Mouse (Mus musculus): ENCODE data around the gene Sf3a3. TPM values are rescaled to one million over a fixed set of nuclear protein-coding genes. Genes with fewer than 3 reads are reported as not detected.

The Sf3a3 gene
- polyA plus RNA-seq, 1 experiment from 2014 or later: 89.9 TPM

DNA sequence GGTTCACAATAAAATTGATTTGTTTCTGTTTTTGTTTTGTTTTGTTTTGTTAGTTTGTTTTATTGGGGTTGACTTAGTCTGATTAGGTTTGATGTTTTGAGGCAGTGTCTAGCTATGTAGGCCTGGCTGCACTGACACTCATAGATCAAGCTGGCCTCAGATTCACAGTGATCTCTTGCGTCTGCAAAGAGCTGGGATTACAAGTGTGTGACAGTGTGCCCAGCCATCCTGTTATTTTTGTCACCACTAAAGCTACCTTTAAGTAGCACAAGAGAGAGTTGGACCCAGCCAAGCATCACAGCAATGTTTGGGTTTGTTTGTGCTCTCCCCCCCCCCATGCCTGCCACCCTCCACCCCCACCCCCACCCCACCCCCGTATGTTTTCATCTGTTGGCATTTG lies 20.0 kb upstream of the Sf3a3 start:
- no peak overlapping the region for H3K4me2 ChIP-seq (ENCODE audit: low read depth, low read length)
- H3K4me3 ChIP-seq (ENCODE audit: low read depth, low read length): no peak overlapping the region
- no peak overlapping the region for H3K9ac ChIP-seq (replicated peaks; ENCODE audit: low read depth, low read length)
- H3K27me3 ChIP-seq (ENCODE audit: control insufficient read depth, insufficient read depth, low read length): peaks cover 4% of the 10 kb centered on the region; the same call in 1 of the 2 replicates
- no peaks in the 10 kb centered on the region for H3K9me3 ChIP-seq (ENCODE audit: control insufficient read depth, low read length)
- ATAC-seq (ENCODE audit: low read depth): no peak
- H3K4me1 ChIP-seq (ENCODE audit: control insufficient read depth, insufficient read depth, low read length): peaks cover 6% of the 10 kb centered on the region
- H3K36me3 ChIP-seq (ENCODE audit: control insufficient read depth, insufficient read depth, low read length): no peaks in the 10 kb centered on the region
- WGBS: 89% methylated on average over 2 of the region's 2 CpGs
- no peak overlapping the region for H3K27ac ChIP-seq (ENCODE audit: low read depth, low read length)

DNA sequence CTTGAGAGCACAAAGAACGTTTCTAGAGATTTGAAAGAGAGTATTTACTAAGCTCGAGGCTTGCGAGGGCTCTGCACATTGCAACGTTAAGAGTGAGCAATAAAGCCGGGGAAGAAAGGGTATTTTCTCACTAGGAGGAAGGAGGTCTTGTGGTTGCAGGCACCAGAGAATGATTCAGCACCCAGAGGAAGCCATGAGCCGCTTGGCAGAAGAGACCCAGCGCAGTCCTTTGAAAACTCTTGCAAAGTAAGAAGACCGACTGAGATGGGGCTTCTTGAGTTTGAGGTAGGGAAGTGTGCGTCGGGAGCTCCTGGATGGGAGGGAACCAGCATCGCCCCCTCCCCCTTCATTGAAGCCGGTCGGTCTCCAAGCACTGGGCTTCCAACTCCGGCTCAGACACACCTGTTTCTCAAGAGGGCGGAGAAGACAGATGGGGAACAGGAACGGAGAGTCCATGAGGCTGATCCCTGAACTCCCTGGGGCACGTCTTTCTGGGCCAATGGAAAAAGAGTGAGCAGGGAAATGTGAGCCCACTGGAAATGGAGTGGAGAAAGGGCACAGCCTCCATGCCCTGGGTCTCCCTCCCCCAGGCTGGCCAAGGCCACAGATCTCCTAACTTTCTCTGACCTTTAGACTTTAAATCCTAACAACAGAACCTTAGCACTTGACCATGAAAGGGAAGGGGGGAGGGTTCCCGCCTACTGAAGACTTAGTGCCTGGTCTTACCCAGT lies 18.6 kb upstream of the Sf3a3 start:
- H3K4me3 ChIP-seq (ENCODE audit: low read depth, low read length): no peak overlapping the region
- H3K9me3 ChIP-seq (ENCODE audit: control insufficient read depth, low read length): no peaks in the 10 kb centered on the region
- no peaks in the 10 kb centered on the region for H3K36me3 ChIP-seq (ENCODE audit: control insufficient read depth, insufficient read depth, low read length)
- 11% methylated on average over 18 of the region's 18 CpGs for WGBS
- H3K4me2 ChIP-seq (ENCODE audit: low read depth, low read length): no peak overlapping the region
- H3K27ac ChIP-seq (ENCODE audit: low read depth, low read length): no peak overlapping the region
- H3K4me1 ChIP-seq (ENCODE audit: control insufficient read depth, insufficient read depth, low read length): peaks cover 12% of the 10 kb centered on the region
- no peak for ATAC-seq (ENCODE audit: low read depth)
- no peak overlapping the region for H3K9ac ChIP-seq (replicated peaks; ENCODE audit: low read depth, low read length)
- H3K27me3 ChIP-seq (ENCODE audit: control insufficient read depth, insufficient read depth, low read length): peaks cover 8% of the 10 kb centered on the region; the same call in 1 of the 2 replicates

DNA sequence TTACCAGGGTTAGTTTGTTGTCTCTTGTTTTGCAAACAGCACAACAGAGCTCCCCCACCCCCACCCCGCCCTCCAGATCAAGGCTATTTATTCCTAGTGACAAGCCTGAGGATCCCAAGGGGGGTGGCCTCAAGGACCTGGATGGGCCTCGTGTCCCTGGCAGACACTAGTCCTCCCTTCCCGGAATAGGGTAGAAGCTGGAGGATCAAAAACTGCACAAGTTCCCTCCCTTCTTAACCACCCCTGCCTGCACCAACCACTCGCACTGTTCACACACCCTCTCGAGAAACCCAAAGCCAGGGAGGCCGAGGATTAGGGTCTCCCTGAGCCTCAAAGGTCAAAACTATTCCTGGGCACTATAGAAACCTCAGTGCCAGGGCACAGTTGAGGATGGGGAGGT lies 14.8 kb upstream of the Sf3a3 start:
- ATAC-seq (ENCODE audit: low read depth): no peak
- no peaks in the 10 kb centered on the region for H3K36me3 ChIP-seq (ENCODE audit: control insufficient read depth, insufficient read depth, low read length)
- 16% methylated on average over 6 of the region's 6 CpGs for WGBS
- no peak overlapping the region for H3K9ac ChIP-seq (replicated peaks; ENCODE audit: low read depth, low read length)
- H3K4me3 ChIP-seq (ENCODE audit: low read depth, low read length): no peak overlapping the region
- no peaks in the 10 kb centered on the region for H3K9me3 ChIP-seq (ENCODE audit: control insufficient read depth, low read length)
- H3K4me2 ChIP-seq (ENCODE audit: low read depth, low read length): no peak overlapping the region
- H3K4me1 ChIP-seq (ENCODE audit: control insufficient read depth, insufficient read depth, low read length): peaks cover 13% of the 10 kb centered on the region
- no peak overlapping the region for H3K27ac ChIP-seq (ENCODE audit: low read depth, low read length)
- H3K27me3 ChIP-seq (ENCODE audit: control insufficient read depth, insufficient read depth, low read length): peaks cover 8% of the 10 kb centered on the region; the same call in 1 of the 2 replicates

DNA sequence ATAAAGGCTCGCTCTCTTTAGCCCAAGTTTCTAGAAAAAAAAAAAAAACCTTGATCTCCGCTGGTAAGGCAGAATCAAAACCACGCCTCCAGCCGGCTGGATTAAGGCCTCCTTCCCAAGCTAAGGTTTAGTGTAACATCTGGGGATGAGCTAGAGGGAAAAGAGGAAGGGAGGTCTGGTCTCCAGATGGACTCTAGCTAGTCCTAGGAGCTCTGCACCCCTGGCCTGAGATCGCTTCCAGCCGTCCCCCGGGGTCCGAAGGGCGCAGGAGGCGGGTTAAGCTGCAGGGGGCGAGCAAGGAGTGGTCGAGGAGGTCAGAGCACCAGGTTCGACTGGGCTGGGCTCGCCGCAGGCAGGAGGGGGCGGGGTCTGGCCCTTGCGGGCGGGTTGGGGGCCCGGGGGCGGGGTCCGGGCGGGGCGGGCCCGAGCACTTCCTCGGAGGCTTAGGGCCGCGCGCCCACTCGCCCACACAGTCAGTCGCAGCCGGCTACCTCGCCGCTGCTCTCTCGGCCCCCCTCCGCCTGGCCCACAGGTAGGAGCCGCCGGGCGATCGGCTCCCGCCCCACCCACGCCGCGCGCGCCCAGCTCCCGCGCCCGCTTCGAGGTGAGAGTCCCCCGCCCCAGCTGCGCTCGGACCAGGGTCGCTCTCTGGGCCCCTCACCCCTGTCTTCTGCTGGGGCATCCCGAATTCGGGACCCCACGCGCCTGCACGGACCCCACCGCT lies 14.2 kb upstream of the Sf3a3 start, which contains the start of gene Fhl3:
Gene Fhl3 (plus strand): TSS at position 454 of the 724 bp plus-strand sequence.
- H3K4me1 ChIP-seq (ENCODE audit: control insufficient read depth, insufficient read depth, low read length): peaks cover 14% of the 10 kb centered on the region
- H3K9ac ChIP-seq (replicated peaks; ENCODE audit: low read depth, low read length): peak within 1 kb of the TSS; percentile 47
- 0 out of 2 replicates have a peak within 1 kb of the TSS, but pooled peaks have one; percentile 22 for H3K27ac ChIP-seq (ENCODE audit: low read depth, low read length)
- peaks cover 8% of the 10 kb centered on the region; the same call in 1 of the 2 replicates for H3K27me3 ChIP-seq (ENCODE audit: control insufficient read depth, insufficient read depth, low read length)
- peak within 1 kb of the TSS; percentile 89 for H3K4me2 ChIP-seq (ENCODE audit: low read depth, low read length)
- 0% methylated on average over 22 of the region's 59 CpGs for WGBS
- no peaks in the 10 kb centered on the region for H3K36me3 ChIP-seq (ENCODE audit: control insufficient read depth, insufficient read depth, low read length)
- no peaks in the 10 kb centered on the region for H3K9me3 ChIP-seq (ENCODE audit: control insufficient read depth, low read length)
- ATAC-seq (ENCODE audit: low read depth): peak; percentile 35; the same call in 1 of the 2 replicates
- H3K4me3 ChIP-seq (ENCODE audit: low read depth, low read length): peak within 1 kb of the TSS; percentile 47

DNA sequence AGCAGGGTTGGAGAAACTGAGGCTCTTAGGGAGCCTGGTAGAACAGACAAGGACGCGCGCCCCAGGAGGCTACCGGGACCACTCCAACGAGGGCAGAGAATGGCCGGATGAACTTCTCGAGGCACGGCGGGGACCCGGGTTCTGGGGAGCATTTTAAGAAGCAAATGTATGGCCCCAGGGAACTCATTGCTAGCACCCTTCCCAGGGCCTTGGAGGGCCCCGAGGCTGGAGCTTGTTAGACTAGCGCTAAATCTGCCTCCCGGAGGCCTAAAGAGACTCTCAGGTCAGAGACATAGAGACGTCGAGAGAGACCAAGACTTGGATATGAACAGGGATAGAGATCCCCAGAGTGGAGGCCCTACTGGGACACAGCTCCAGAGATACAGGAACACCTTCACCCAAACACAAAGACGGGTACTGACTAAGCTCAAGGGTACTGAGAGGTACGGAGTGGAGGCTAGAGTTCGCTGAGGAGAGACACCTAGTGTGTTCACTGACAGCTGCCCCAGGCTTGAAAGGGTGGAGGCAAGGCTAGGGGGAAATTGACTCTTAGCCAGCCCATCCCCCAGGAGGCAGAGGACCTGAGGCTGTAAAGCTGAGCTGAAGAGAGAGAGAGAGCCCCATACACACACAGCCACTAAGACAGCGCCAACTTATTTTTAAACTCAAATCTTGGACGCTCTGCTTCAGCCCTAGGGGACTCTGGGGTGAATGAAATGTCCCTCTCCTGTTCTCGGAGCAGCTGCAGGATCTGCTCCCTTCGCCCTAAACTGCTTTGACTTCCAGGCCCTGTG lies 13.3 kb upstream of the Sf3a3 start:
- no peak for ATAC-seq (ENCODE audit: low read depth)
- 4% methylated on average over 22 of the region's 22 CpGs for WGBS
- peaks cover 14% of the 10 kb centered on the region for H3K4me1 ChIP-seq (ENCODE audit: control insufficient read depth, insufficient read depth, low read length)
- 0 out of 2 replicates have a peak overlapping the region, but pooled peaks have one; percentile 22 for H3K27ac ChIP-seq (ENCODE audit: low read depth, low read length)
- peaks cover 4% of the 10 kb centered on the region; the same call in 1 of the 2 replicates for H3K27me3 ChIP-seq (ENCODE audit: control insufficient read depth, insufficient read depth, low read length)
- H3K4me2 ChIP-seq (ENCODE audit: low read depth, low read length): peak overlapping the region; percentile 89
- peak overlapping the region; percentile 47 for H3K4me3 ChIP-seq (ENCODE audit: low read depth, low read length)
- H3K9me3 ChIP-seq (ENCODE audit: control insufficient read depth, low read length): no peaks in the 10 kb centered on the region
- H3K36me3 ChIP-seq (ENCODE audit: control insufficient read depth, insufficient read depth, low read length): no peaks in the 10 kb centered on the region
- H3K9ac ChIP-seq (replicated peaks; ENCODE audit: low read depth, low read length): peak overlapping the region; percentile 47; the same call in 1 of the 2 replicates

DNA sequence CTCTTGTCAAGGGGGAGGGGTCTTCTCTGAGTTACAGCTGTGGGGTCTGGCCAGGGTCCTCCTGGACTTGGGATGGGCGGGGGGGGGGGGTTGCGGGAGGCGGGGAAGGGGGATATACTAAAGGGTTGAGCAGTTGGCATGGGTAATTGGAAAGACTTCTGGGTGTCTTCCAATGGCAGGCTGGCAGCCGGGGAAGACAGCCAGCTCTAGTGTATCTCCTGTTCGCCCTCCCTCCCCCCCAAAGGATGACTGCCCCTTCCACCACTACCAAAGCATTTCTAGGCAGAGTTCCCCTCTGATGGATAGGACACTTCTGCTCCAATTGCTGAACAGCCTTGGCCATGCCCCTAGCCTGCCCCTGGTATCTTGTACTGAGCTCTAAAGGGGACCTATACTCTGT lies 12.7 kb upstream of the Sf3a3 start:
- Histone ChIP-seq H3K4me3 (ENCODE audit: low read depth, low read length) (peak overlapping the region; percentile 47; the same call in 1 of the 2 replicates), H3K9ac (replicated peaks; ENCODE audit: low read depth, low read length) (no peak overlapping the region), H3K36me3 (ENCODE audit: control insufficient read depth, insufficient read depth, low read length) (no peaks in the 10 kb centered on the region), H3K4me2 (ENCODE audit: low read depth, low read length) (peak overlapping the region; percentile 89; the same call in 1 of the 2 replicates), H3K27ac (ENCODE audit: low read depth, low read length) (no peak overlapping the region), H3K4me1 (ENCODE audit: control insufficient read depth, insufficient read depth, low read length) (peaks cover 14% of the 10 kb centered on the region), H3K9me3 (ENCODE audit: control insufficient read depth, low read length) (no peaks in the 10 kb centered on the region), H3K27me3 (ENCODE audit: control insufficient read depth, insufficient read depth, low read length) (peaks cover 4% of the 10 kb centered on the region; the same call in 1 of the 2 replicates)
- no peak for ATAC-seq (ENCODE audit: low read depth)
- WGBS: 61% methylated on average over 2 of the region's 5 CpGs

DNA sequence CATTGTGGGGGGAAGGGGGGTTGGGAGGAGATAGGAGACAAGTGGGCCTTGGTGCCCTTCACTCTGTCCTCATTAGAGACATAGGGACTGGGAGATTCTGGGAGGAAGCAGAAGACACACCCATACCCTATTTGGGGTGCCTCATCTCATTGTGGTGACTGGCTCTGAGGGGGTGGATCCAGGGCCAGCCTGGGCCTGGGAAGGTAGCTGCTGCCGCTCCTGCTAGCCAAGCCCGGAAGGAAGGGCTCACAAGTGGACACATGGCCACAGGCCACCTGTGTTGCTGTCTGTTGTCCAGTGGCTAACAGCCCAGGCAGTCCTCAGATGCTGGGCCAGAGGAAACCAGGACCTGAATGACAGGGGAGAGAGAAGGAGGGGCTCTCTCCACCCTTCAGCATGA lies 11.2 kb upstream of the Sf3a3 start:
- H3K27ac ChIP-seq (ENCODE audit: low read depth, low read length): no peak overlapping the region
- H3K4me3 ChIP-seq (ENCODE audit: low read depth, low read length): no peak overlapping the region
- H3K9me3 ChIP-seq (ENCODE audit: control insufficient read depth, low read length): no peaks in the 10 kb centered on the region
- H3K36me3 ChIP-seq (ENCODE audit: control insufficient read depth, insufficient read depth, low read length): no peaks in the 10 kb centered on the region
- ATAC-seq (ENCODE audit: low read depth): no peak
- no peak overlapping the region for H3K4me2 ChIP-seq (ENCODE audit: low read depth, low read length)
- peaks cover 14% of the 10 kb centered on the region for H3K4me1 ChIP-seq (ENCODE audit: control insufficient read depth, insufficient read depth, low read length)
- H3K9ac ChIP-seq (replicated peaks; ENCODE audit: low read depth, low read length): no peak overlapping the region
- H3K27me3 ChIP-seq (ENCODE audit: control insufficient read depth, insufficient read depth, low read length): peaks cover 4% of the 10 kb centered on the region; the same call in 1 of the 2 replicates
- 30% methylated on average over 2 of the region's 2 CpGs for WGBS

DNA sequence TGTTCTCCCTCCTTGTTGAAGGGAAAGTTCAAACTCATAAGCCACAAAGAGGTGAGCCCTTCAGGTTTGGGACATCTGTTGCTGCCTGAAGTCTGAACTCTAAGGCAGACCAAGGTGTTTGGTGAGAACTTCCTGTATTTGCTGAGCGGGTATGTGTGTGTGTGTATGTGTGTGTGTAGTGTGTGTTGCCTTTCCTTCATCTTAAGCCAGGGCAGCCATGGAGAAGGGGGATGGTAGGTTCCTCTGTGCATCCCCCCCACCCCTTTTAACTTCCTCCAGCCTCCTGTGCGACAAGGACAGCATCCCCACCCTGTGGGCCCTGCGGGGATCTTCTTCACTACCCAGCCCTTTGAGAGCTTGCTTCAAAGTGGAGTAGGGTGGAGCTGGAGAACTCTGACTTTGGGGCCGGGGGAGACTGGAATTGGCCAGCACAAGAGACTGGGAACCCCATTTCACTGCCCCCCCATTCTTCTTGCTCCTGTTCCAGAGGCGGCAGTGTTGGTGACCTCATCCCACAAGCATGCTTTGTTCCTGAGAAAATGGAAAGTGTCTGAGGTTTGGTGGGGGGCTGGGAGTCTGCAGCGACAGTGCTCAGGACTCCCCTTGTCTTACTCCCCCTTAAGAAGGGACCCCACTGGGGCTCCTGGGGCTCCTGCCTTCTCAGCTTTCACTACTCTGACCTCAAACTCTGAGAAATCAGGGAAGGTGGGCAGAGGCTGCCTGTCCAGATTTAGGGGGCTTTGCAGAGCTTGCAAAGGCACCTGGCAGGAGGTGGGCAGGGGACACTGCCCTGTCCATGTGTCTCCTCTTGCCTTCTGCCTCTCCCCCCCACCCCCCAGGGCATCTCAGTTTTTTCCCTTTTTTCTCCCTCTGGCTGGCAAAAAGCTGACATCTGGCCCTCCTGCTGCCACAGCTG lies 10.4 kb upstream of the Sf3a3 start:
- Histone ChIP-seq H3K4me2 (ENCODE audit: low read depth, low read length) (no peak overlapping the region), H3K36me3 (ENCODE audit: control insufficient read depth, insufficient read depth, low read length) (no peaks in the 10 kb centered on the region), H3K9ac (replicated peaks; ENCODE audit: low read depth, low read length) (peak overlapping the region; percentile 28; the same call in 1 of the 2 replicates), H3K9me3 (ENCODE audit: control insufficient read depth, low read length) (no peaks in the 10 kb centered on the region), H3K4me1 (ENCODE audit: control insufficient read depth, insufficient read depth, low read length) (peaks cover 17% of the 10 kb centered on the region), H3K4me3 (ENCODE audit: low read depth, low read length) (no peak overlapping the region), H3K27ac (ENCODE audit: low read depth, low read length) (peak overlapping the region; percentile 44; the same call in 1 of the 2 replicates), H3K27me3 (ENCODE audit: control insufficient read depth, insufficient read depth, low read length) (peaks cover 7% of the 10 kb centered on the region; the same call in 1 of the 2 replicates)
- 7% methylated on average over 6 of the region's 6 CpGs for WGBS
- ATAC-seq (ENCODE audit: low read depth): no peak
